Mouse (Mus musculus) C2C12 (cell line): ENCODE results near the gene F2rl3.

Source experiments
- CEBPB ChIP-seq: IDR thresholded peaks from one replicate; pipeline ENCODE4 v1.6.1; 2011; ENCODE audit warnings: low read depth, mild to moderate bottlenecking, control low read depth, moderate library complexity
- CTCF ChIP-seq: IDR thresholded peaks from one replicate; pipeline ENCODE4 v1.5.1; 2011; ENCODE audit not compliant: control insufficient read depth, insufficient read depth, insufficient read length
- FOSL1 ChIP-seq: IDR thresholded peaks from one replicate; pipeline ENCODE4 v1.8.0; 2011; ENCODE audit warnings: mild to moderate bottlenecking, low read length; ENCODE audit not compliant: poor library complexity, insufficient read depth, severe bottlenecking
- MAX ChIP-seq: IDR thresholded peaks from one replicate; pipeline ENCODE4 v1.6.1; 2011; ENCODE audit warnings: mild to moderate bottlenecking, control low read depth
- MYOD1 ChIP-seq: IDR thresholded peaks from one replicate; pipeline ENCODE4 v1.6.1; 2011; ENCODE audit warnings: low read depth; ENCODE audit not compliant: control insufficient read depth, insufficient read length
- MYOG ChIP-seq: IDR thresholded peaks from one replicate; pipeline ENCODE4 v1.6.1; 2011; ENCODE audit not compliant: control insufficient read depth, insufficient read length; ENCODE audit errors: extremely low read depth
- USF1 ChIP-seq: IDR thresholded peaks from one replicate; pipeline ENCODE4 v1.6.1; 2011; ENCODE audit warnings: low read depth, mild to moderate bottlenecking, control low read depth, moderate library complexity

GRCm38 (mm10) chr8:72735001-72735400 is 26.7 kb upstream of the F2rl3 start:
- TF ChIP-seq MAX (no peak), CTCF (no peak), FOSL1 (no peak), CEBPB (no peak), USF1 (no peak), MYOG (no peak), MYOD1 (no peak)
